Comparison of ENCODE assay signal across 7 mouse cellular contexts in genomic region chr6:120188376-120189235, GRCm38 (mm10).
DNase-seq lines count a peak whose midpoint lies in the region; ATAC-seq and TF ChIP-seq lines count a peak whose summit lies in the region.

No protein-coding gene starts in this region.

- ATAC-seq in intestine, embryonic 15.5 days: peak; percentile 32; the same call in 1 of the 2 replicates
- ATAC-seq in midbrain, embryonic 12.5 days (ENCODE audit: low FRiP score, low read depth): peak; percentile 53; the same call in 1 of the 2 replicates

- dilution Hi-C loops in CH12.LX (cut with MboI; ENCODE audit: extremely low pct_ligation_motif_present, extremely low pct_unique_long_range_greater_than_20kb, low sequenced_read_pairs): no loop called here

- H3K79me2 ChIP-seq in CH12.LX (replicated peaks; ENCODE audit: control insufficient read depth, extremely low read depth, insufficient read depth, poor library complexity, severe bottlenecking): no peaks in the 10 kb centered on the region

- H3K27ac ChIP-seq in CH12.LX (ENCODE audit: insufficient read depth, low read depth): peak overlapping the region; percentile 75
- no peak overlapping the region for H3K27ac ChIP-seq in intestine, embryonic 15.5 days
- H3K27ac ChIP-seq in midbrain, embryonic 12.5 days (replicated peaks): 0 out of 2 replicates have a peak overlapping the region, but pooled peaks have one; percentile 20
- H3K27ac ChIP-seq in testis, adult 2 months (ENCODE audit: control insufficient read depth, insufficient read depth, low read depth, low read length): no peak overlapping the region

- TF ChIP-seq CTCF in CH12.LX (conservative IDR thresholded peaks at IDR 0.05 in 1 of 2, IDR thresholded peaks at IDR 0.05 in 1 of 2; ENCODE audit: low read depth in 2 of 2, low read length in 2 of 2): peak in 1 of 2 experiments; percentile 42; a peak in 2 of 4 replicates
- no peak for TF ChIP-seq CTCF in testis, adult 2 months (IDR thresholded peaks at IDR 0.05; ENCODE audit: control insufficient read depth, insufficient read depth, insufficient replicate concordance, low read depth, low read length)

- TF ChIP-seq EP300 in CH12.LX (IDR thresholded peaks at IDR 0.05; ENCODE audit: low read length): peak; percentile 44; the same call in 1 of the 2 replicates

- 35% methylated on average over 24 of the region's 24 CpGs for WGBS in intestine, embryonic 15.5 days
- WGBS in midbrain, embryonic 12.5 days: 13% methylated on average over 24 of the region's 24 CpGs

- in situ Hi-C loops in CH12.LX (cut with MboI; ENCODE audit: low pct_ligation_motif_present, low pct_unique_long_range_greater_than_20kb, low sequenced_read_pairs): loop anchor here (5.0 kb wide), 3 partner anchors 36 to 151 kb away; partner anchors contain the start of gene Wnk1

- H3K9ac ChIP-seq in CH12.LX (ENCODE audit: insufficient read depth, low read depth): peak overlapping the region; percentile 94
- H3K9ac ChIP-seq in intestine, embryonic 15.5 days: no peak overlapping the region
- H3K9ac ChIP-seq in midbrain, embryonic 12.5 days (replicated peaks): 0 out of 2 replicates have a peak overlapping the region, but pooled peaks have one; percentile 28

- H3K4me3 ChIP-seq in CH12.LX (replicated peaks in 1 of 3; ENCODE audit: low read depth in 2 of 3, low read length in 2 of 3, poor library complexity in 1 of 3): peak overlapping the region in 1 of 3 experiments; percentile 33
- no peak overlapping the region for H3K4me3 ChIP-seq in intestine, embryonic 15.5 days (replicated peaks)
- peak overlapping the region; percentile 6; the same call in 1 of the 2 replicates for H3K4me3 ChIP-seq in midbrain, embryonic 12.5 days
- peak overlapping the region; percentile 44 for H3K4me3 ChIP-seq in testis, adult 2 months (ENCODE audit: control insufficient read depth, low read depth, low read length)

- H3K27me3 ChIP-seq in CH12.LX (replicated peaks): no peaks in the 10 kb centered on the region
- no peaks in the 10 kb centered on the region for H3K27me3 ChIP-seq in intestine, embryonic 15.5 days (replicated peaks)
- H3K27me3 ChIP-seq in midbrain, embryonic 12.5 days: peaks cover 27% of the 10 kb centered on the region; the same call in 1 of the 2 replicates
- H3K27me3 ChIP-seq in testis, adult 2 months (ENCODE audit: control insufficient read depth, insufficient read depth, low read length): no peaks in the 10 kb centered on the region

- TF ChIP-seq POLR2A in CH12.LX (IDR thresholded peaks at IDR 0.05; ENCODE audit: low read depth, low read length): peak; percentile 61
- TF ChIP-seq POLR2A in testis, adult 2 months (IDR thresholded peaks at IDR 0.05; ENCODE audit: control insufficient read depth, low read depth, low read length): no peak

- peaks cover 32 to 86% of the 10 kb centered on the region in 2 experiments for H3K4me1 ChIP-seq in CH12.LX (ENCODE audit: control insufficient read depth in 1 of 2, insufficient read depth in 2 of 2)
- H3K4me1 ChIP-seq in intestine, embryonic 15.5 days (replicated peaks): peaks cover 19% of the 10 kb centered on the region
- H3K4me1 ChIP-seq in midbrain, embryonic 12.5 days: peaks cover 26% of the 10 kb centered on the region
- peaks cover 23% of the 10 kb centered on the region for H3K4me1 ChIP-seq in testis, adult 2 months (ENCODE audit: control insufficient read depth, insufficient read depth, low read length)

- peak overlapping the region; percentile 14 for H3K4me2 ChIP-seq in CH12.LX (ENCODE audit: insufficient read depth, low read depth, poor library complexity, severe bottlenecking)
- H3K4me2 ChIP-seq in intestine, embryonic 15.5 days (replicated peaks): peak overlapping the region; percentile 12; the same call in 1 of the 2 replicates
- H3K4me2 ChIP-seq in midbrain, embryonic 12.5 days (replicated peaks): peak overlapping the region; percentile 43

- no peaks in the 10 kb centered on the region for H3K9me3 ChIP-seq in CH12.LX (replicated peaks; ENCODE audit: low read length)
- H3K9me3 ChIP-seq in intestine, embryonic 15.5 days: no peaks in the 10 kb centered on the region
- H3K9me3 ChIP-seq in midbrain, embryonic 12.5 days: no peaks in the 10 kb centered on the region

- peak; percentile 79 for DNase-seq in CH12.LX (ENCODE audit: extremely low read depth)
- peak; percentile 27 to 48 for DNase-seq in adrenal gland, postnatal 36 days
- DNase-seq in gastrocnemius, postnatal 10 days: peak; percentile 20
- no peak for DNase-seq in frontal cortex, postnatal 36 days (ENCODE audit: low spot score in 2 of 2)

- no peaks in the 10 kb centered on the region for H3K36me3 ChIP-seq in CH12.LX (replicated peaks in 1 of 2; ENCODE audit: control insufficient read depth in 1 of 2, insufficient read depth in 1 of 2, low read length in 1 of 2)
- no peaks in the 10 kb centered on the region for H3K36me3 ChIP-seq in intestine, embryonic 15.5 days
- no peaks in the 10 kb centered on the region for H3K36me3 ChIP-seq in midbrain, embryonic 12.5 days
- H3K36me3 ChIP-seq in testis, adult 2 months (ENCODE audit: control insufficient read depth, insufficient read depth, low read length): no peaks in the 10 kb centered on the region

- peak; percentile 37 for TF ChIP-seq RAD21 in CH12.LX (IDR thresholded peaks at IDR 0.05; ENCODE audit: low read depth, low read length)

TF ChIP-seq in CH12.LX, 34 proteins besides CTCF, POLR2A, EP300 and RAD21:
- no peak for TF ChIP-seq MAFK (IDR thresholded peaks at IDR 0.05; ENCODE audit: insufficient replicate concordance, low read length)
- TF ChIP-seq USF2 (conservative IDR thresholded peaks at IDR 0.05; ENCODE audit: low read depth, low read length): no peak
- no peak for TF ChIP-seq MAX (IDR thresholded peaks at IDR 0.05; ENCODE audit: low read length)
- no peak; the same call in none of the 2 replicates for TF ChIP-seq SIN3A (IDR thresholded peaks at IDR 0.05; ENCODE audit: low read length)
- peak; percentile 72 for TF ChIP-seq BHLHE40 (IDR thresholded peaks at IDR 0.05; ENCODE audit: low read depth, low read length)
- 0 out of 2 replicates have a peak, but pooled peaks have one; percentile 42 for TF ChIP-seq TBP (conservative IDR thresholded peaks at IDR 0.05; ENCODE audit: low read depth, low read length)
- 0 out of 2 replicates have a peak, but pooled peaks have one; percentile 53 for TF ChIP-seq MYC (IDR thresholded peaks at IDR 0.05; ENCODE audit: low read depth, low read length)
- TF ChIP-seq JUN (IDR thresholded peaks at IDR 0.05; ENCODE audit: insufficient read depth, low read depth, low read length): no peak
- TF ChIP-seq MAZ (IDR thresholded peaks at IDR 0.05; ENCODE audit: low read depth, low read length): peak; percentile 94
- 0 out of 2 replicates have a peak, but pooled peaks have one; percentile 21 for TF ChIP-seq RCOR1 (conservative IDR thresholded peaks at IDR 0.05; ENCODE audit: low read depth, low read length)
- TF ChIP-seq PAX5 (IDR thresholded peaks at IDR 0.05; ENCODE audit: low read length): no peak
- peak; percentile 60 for TF ChIP-seq NELFE (IDR thresholded peaks at IDR 0.05; ENCODE audit: low read depth, low read length)
- no peak for TF ChIP-seq GABPA (IDR thresholded peaks at IDR 0.05; ENCODE audit: insufficient replicate concordance, low read depth, low read length)
- TF ChIP-seq E2F4 (IDR thresholded peaks at IDR 0.05; ENCODE audit: insufficient replicate concordance, low read depth, low read length): no peak
- TF ChIP-seq ZNF384 (IDR thresholded peaks at IDR 0.05; ENCODE audit: low read depth, low read length): no peak
- TF ChIP-seq ETS1 (conservative IDR thresholded peaks at IDR 0.05; ENCODE audit: low read depth, low read length): peak; percentile 51; the same call in 1 of the 2 replicates
- TF ChIP-seq USF1 (IDR thresholded peaks at IDR 0.05; ENCODE audit: low read depth, low read length): no peak
- peak; percentile 36 for TF ChIP-seq HCFC1 (IDR thresholded peaks at IDR 0.05; ENCODE audit: low read depth, low read length)
- 0 out of 2 replicates have a peak, but pooled peaks have one; percentile 46 for TF ChIP-seq UBTF (IDR thresholded peaks at IDR 0.05; ENCODE audit: low read depth, low read length)
- TF ChIP-seq ZC3H11A (IDR thresholded peaks at IDR 0.05; ENCODE audit: low read depth, low read length): no peak
- peak; percentile 55 for TF ChIP-seq MXI1 (IDR thresholded peaks at IDR 0.05; ENCODE audit: low read depth, low read length)
- 0 out of 2 replicates have a peak, but pooled peaks have one; percentile 44 for TF ChIP-seq KAT2A (IDR thresholded peaks at IDR 0.05; ENCODE audit: insufficient replicate concordance, low read length)
- TF ChIP-seq POLR2AphosphoS2 (IDR thresholded peaks at IDR 0.05; ENCODE audit: low read depth, low read length): no peak
- TF ChIP-seq NRF1 (IDR thresholded peaks at IDR 0.05; ENCODE audit: low read depth, low read length): no peak
- TF ChIP-seq SMC3 (IDR thresholded peaks at IDR 0.05; ENCODE audit: low read depth, low read length): peak; percentile 58
- peak; percentile 26; the same call in 1 of the 2 replicates for TF ChIP-seq CHD1 (IDR thresholded peaks at IDR 0.05; ENCODE audit: low read depth, low read length)
- peak; percentile 74 for TF ChIP-seq MEF2A (IDR thresholded peaks at IDR 0.05; ENCODE audit: borderline replicate concordance, low read depth, low read length)
- TF ChIP-seq ZKSCAN1 (IDR thresholded peaks at IDR 0.05; ENCODE audit: borderline replicate concordance, low read depth, low read length): no peak
- TF ChIP-seq TCF12 (IDR thresholded peaks at IDR 0.05; ENCODE audit: low read depth, low read length): peak; percentile 68
- TF ChIP-seq IRF4 (IDR thresholded peaks at IDR 0.05; ENCODE audit: low read depth, low read length): peak; percentile 46; the same call in 1 of the 2 replicates
- peak; percentile 54; the same call in 1 of the 2 replicates for TF ChIP-seq ELF1 (IDR thresholded peaks at IDR 0.05; ENCODE audit: low read depth, low read length)
- peak; percentile 84 for TF ChIP-seq CHD2 (IDR thresholded peaks at IDR 0.05; ENCODE audit: low read length)
- no peak for TF ChIP-seq JUND (conservative IDR thresholded peaks at IDR 0.05; ENCODE audit: low read depth, low read length)
- peak; percentile 45; the same call in 1 of the 2 replicates for TF ChIP-seq ZMIZ1 (IDR thresholded peaks at IDR 0.05; ENCODE audit: low read depth, low read length)

Comparison
In these comparisons a context has a peak if more than half of its experiments do, and no peak if none do; other contexts are left out.
1. DNase-seq: peak in CH12.LX (single experiment), adrenal gland, postnatal 36 days (2 of 2) and gastrocnemius, postnatal 10 days (single experiment); none in frontal cortex, postnatal 36 days (0 of 2).
2. H3K27ac ChIP-seq: peak in CH12.LX (single experiment) and midbrain, embryonic 12.5 days (single experiment); none in intestine, embryonic 15.5 days (single experiment) and testis, adult 2 months (single experiment).
3. Peak in every context shown above with its lines, with median percentiles within 50 percentile points of each other: H3K4me2 ChIP-seq.